Mouse (Mus musculus): ENCODE data around the gene Slc6a9. TPM values are rescaled to one million over a fixed set of nuclear protein-coding genes. Genes with fewer than 3 reads are reported as not detected.

The Slc6a9 gene
- polyA plus RNA-seq (2014; fragmentation: Illumina TruSeq; extraction: RNeasy Lipid Tissue Mini Kit (QIAGEN cat#74804); ENCODE audit: low replicate concordance): 0.45 TPM

DNA sequence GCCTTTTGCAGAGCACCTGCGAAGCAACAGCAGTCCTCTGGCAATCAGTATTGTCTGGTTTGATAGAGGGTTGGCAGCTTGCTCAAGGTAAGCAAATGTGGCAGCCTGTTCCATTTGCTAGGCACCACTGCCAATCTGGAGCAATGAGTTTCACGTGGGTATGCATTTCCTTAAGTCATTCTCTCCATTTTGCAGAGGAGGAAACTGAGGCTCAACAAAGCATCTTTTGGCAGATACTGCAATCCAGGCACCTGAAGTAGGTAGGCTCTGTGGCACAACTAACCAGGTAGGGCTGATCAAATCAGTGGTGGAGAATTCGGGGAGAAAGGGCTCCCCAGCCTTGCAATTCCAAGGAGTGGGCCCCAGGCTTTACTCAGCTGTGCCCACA is at the start of gene Slc6a9:
Slc6a9 (plus strand) TSS at position 50 of the 388 bp plus-strand sequence.

DNA sequence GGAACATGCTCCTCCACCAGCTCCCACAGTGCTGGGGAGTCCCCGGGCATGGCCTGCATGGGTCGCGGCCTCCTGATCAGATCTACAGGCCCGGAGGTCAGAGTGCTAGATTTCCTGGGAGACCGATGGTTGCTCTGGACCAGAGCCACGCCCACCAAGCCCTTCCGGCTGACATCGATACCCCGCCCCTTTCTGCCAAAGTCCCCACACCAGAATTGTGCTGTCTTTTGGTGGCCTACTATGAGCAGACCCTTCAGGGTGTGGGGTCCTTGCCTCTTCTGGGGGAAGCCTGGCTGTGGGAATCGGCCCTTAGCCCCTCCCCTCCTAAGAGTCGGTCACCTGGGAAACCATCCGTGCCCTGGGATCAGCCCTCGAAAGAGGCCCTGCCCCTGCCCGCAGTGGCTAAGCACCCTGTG is 38.2 kb downstream of the Slc6a9 start, which contains the start of gene Ccdc24:
Ccdc24 (minus strand) TSS at position 87 of the 416 bp plus-strand sequence.

DNA sequence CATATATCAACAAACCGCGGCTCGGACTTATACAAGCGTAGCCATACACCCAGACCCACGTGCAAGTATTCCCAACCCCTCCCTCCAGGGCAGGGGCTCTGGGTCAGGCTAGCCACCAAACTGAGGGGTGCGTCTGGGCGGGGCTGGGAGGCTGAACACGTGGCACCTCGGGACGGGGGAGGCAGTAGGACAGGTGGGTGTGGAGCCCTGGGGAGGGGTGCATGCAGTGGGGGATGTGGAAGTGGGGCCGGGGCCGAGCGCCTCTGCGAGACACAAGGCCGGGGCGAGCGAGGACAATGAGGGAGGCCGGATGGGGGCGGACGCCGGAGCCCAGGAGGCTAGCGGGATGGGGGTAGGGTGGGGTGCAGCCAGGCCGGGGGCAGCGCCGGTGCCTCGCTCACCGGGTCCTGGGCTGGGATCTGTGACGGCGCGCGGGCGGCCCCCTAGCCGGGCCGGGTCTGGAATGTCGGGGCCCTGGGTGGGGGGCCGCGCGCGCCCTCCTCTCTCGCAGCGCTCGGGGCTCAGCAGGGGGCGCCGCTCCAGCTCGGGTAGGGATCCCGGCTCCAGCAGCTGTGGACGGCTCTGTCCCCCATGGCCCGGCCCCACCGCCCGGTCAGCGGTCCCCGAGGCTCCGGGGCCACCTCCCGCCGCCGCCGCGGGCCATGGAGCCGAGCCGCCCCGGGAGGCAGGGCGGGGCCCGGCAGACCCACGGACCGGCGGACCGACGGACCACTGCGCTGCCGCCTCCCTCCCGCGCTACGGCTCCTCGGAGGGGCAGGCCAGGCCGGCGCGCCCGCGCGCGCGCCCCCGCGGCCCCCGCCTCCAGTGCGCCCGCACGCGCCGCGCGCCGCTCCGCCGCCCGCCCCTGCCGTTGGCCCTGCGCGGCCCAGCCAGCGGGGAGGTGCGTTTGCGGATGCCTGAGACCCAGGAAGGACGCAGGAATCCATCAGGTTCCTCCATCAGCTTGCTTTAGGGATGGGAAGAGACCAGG is 48.7 kb downstream of the Slc6a9 start, which contains the start of gene B4galt2:
B4galt2 (minus strand) TSS at position 787 of the 991 bp plus-strand sequence.

DNA sequence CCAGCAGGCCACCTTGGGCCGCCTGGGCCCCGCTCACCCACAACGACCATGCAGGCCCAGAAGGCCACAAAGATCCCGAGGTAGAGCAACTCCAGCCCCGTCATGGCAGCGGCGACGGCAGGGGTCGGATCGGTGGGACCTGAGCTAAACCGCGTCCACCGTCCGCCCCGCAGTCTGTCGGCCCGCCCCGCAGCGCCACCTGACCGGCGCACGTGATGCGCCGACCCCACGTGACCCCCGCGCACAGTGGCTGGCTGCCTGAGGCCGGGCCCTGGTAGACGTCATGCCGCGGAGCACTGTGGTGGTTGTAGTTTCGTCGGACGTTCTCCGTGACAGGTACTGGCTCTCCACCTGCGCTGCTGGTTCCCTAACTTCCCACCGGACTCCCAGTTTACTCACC is 52.8 kb downstream of the Slc6a9 start, which contains the start of gene Atp6v0b:
Atp6v0b (minus strand) TSS at position 201 of the 400 bp plus-strand sequence.

DNA sequence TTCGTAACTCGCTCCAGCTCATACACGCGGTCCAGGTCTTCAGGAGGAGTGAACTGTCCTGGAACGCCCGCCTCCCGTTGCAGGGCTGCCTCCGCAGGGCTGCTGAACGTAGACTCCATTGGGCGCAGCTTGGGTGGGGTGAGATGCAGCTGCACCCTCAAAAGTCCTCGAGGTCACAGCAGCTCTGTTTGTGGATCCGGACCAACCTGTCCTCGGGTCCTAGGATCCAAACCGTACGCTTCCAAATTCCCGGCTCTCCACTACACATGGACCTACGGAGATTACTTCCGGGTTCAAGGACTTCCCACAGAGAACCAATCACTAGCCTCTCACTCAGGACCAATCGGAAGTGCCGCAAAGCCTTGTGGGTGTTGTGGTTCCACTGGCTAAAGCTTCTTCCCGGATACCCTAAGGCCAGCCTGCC is 57.4 kb downstream of the Slc6a9 start, which contains the start of gene Dph2:
Dph2 (minus strand) TSS at position 295 of the 424 bp plus-strand sequence.

DNA sequence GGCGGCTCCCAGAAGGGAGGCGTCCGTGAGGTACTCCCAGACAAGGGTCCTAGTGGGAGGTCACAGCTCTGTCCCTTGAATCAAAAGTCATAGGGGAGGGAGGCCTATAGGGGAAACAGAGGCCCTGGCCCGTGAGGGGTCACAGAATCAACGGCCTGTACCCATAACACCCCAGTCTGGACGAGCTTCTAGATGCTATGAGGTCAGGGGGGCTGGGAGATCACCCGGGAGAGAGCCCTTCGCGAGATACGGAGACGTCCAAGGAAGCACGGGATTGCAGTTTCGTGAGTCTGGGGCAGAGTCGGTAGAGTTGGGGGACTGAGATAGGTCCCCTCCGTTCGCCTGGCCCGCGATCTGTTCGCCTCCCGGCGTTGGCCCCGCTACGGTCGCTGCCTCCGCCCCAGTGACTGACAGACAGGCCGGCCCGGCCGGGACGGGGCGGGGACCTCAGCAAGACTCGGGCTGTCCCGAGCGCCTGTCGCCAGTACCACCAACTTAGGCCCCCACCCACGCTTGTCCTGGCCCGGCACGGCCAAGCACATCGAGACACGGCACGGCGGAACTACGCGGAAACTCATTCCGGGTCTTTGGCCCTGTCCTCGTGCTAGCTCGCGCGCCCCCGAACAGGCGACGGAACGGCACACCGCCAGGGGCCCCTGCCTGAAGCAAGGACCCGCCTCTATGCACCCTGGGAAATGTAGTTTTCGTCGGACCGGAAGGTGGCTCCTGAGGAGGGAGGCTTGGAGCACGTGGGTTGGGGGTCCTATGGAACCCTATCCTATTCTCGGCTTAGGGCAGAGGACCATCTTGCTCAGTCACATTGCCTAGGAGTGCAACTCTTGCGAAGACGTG is 80.5 kb downstream of the Slc6a9 start, which contains the start of gene Ipo13:
Ipo13 (minus strand) TSS at position 409 of the 852 bp plus-strand sequence.

Other genes starting within 250 kb of the Slc6a9 start
- 0.48 TPM for gene Dmap1, start 152.2 kb upstream of the Slc6a9 start, polyA plus RNA-seq (2014; fragmentation: Illumina TruSeq; extraction: RNeasy Lipid Tissue Mini Kit (QIAGEN cat#74804); ENCODE audit: low replicate concordance)
- not detected for gene Gm12845, start 110.1 kb upstream of the Slc6a9 start, polyA plus RNA-seq (2014; fragmentation: Illumina TruSeq; extraction: RNeasy Lipid Tissue Mini Kit (QIAGEN cat#74804); ENCODE audit: low replicate concordance)
- gene Klf17, start 68.9 kb upstream of the Slc6a9 start, polyA plus RNA-seq (2014; fragmentation: Illumina TruSeq; extraction: RNeasy Lipid Tissue Mini Kit (QIAGEN cat#74804); ENCODE audit: low replicate concordance): not detected
- gene Ccdc24, start 38.1 kb downstream of the Slc6a9 start, polyA plus RNA-seq (2014; fragmentation: Illumina TruSeq; extraction: RNeasy Lipid Tissue Mini Kit (QIAGEN cat#74804); ENCODE audit: low replicate concordance): not detected
- not detected for gene B4galt2, start 49.0 kb downstream of the Slc6a9 start, polyA plus RNA-seq (2014; fragmentation: Illumina TruSeq; extraction: RNeasy Lipid Tissue Mini Kit (QIAGEN cat#74804); ENCODE audit: low replicate concordance)
- 27.4 TPM for gene Atp6v0b, start 52.8 kb downstream of the Slc6a9 start, polyA plus RNA-seq (2014; fragmentation: Illumina TruSeq; extraction: RNeasy Lipid Tissue Mini Kit (QIAGEN cat#74804); ENCODE audit: low replicate concordance)
- 3.5 TPM for gene Dph2, start 57.5 kb downstream of the Slc6a9 start, polyA plus RNA-seq (2014; fragmentation: Illumina TruSeq; extraction: RNeasy Lipid Tissue Mini Kit (QIAGEN cat#74804); ENCODE audit: low replicate concordance)
- gene Ipo13, start 80.5 kb downstream of the Slc6a9 start, polyA plus RNA-seq (2014; fragmentation: Illumina TruSeq; extraction: RNeasy Lipid Tissue Mini Kit (QIAGEN cat#74804); ENCODE audit: low replicate concordance): 0.22 TPM
- gene Artn, start 95.3 kb downstream of the Slc6a9 start, polyA plus RNA-seq (2014; fragmentation: Illumina TruSeq; extraction: RNeasy Lipid Tissue Mini Kit (QIAGEN cat#74804); ENCODE audit: low replicate concordance): not detected